Mouse (Mus musculus) splenic B cell, adult 2 months (primary cell): ENCODE results near the gene Pcolce2.

Experiments
- DNase-seq: peaks from one replicate; pipeline ENCODE4 v3.0.0-alpha.2; 2011; ENCODE audit warnings: low read depth, low spot score
- H3K27me3 ChIP-seq: 2 replicates; pipeline ENCODE4 v1.6.1; 2012; ENCODE audit warnings: mild to moderate bottlenecking, low read length, moderate library complexity, mixed read lengths; ENCODE audit not compliant: control insufficient read depth, poor library complexity, insufficient read depth, severe bottlenecking
- H3K36me3 ChIP-seq: 2 replicates; pipeline ENCODE4 v1.6.1; 2012; ENCODE audit warnings: mild to moderate bottlenecking, low read length, moderate library complexity, mixed read lengths; ENCODE audit not compliant: control insufficient read depth, poor library complexity, insufficient read depth, severe bottlenecking

Gene Pcolce2

GRCm38 (mm10) chr9:95675064-95675699 is 37.8 kb downstream of the Pcolce2 start:
- DNase-seq = no peak
- no peaks in the 10 kb centered on the region for H3K27me3 ChIP-seq
- H3K36me3 ChIP-seq = no peaks in the 10 kb centered on the region

GRCm38 (mm10) chr9:95676021-95676420 is 38.6 kb downstream of the Pcolce2 start:
- no peak for DNase-seq
- Histone ChIP-seq H3K27me3 (no peaks in the 10 kb centered on the region), H3K36me3 (no peaks in the 10 kb centered on the region)

GRCm38 (mm10) chr9:95679966-95680365 is 42.6 kb downstream of the Pcolce2 start:
- no peaks in the 10 kb centered on the region for H3K36me3 ChIP-seq
- H3K27me3 ChIP-seq = no peaks in the 10 kb centered on the region
- DNase-seq = no peak

- H3K36me3 ChIP-seq = no peaks in the 10 kb centered on the region
- no peaks in the 10 kb centered on the region for H3K27me3 ChIP-seq
- DNase-seq = no peak
These were observed 43.3 kb downstream of the Pcolce2 start for GRCm38 (mm10) chr9:95680691-95681090.

- Histone ChIP-seq H3K27me3 (no peaks in the 10 kb centered on the region), H3K36me3 (no peaks in the 10 kb centered on the region)
- DNase-seq = no peak
These were observed 48.4 kb downstream of the Pcolce2 start for GRCm38 (mm10) chr9:95685660-95686440.

GRCm38 (mm10) chr9:95688064-95688463 is 50.7 kb downstream of the Pcolce2 start:
- no peaks in the 10 kb centered on the region for H3K27me3 ChIP-seq
- no peaks in the 10 kb centered on the region for H3K36me3 ChIP-seq
- peak; percentile 17 for DNase-seq

- Histone ChIP-seq H3K27me3 (no peaks in the 10 kb centered on the region), H3K36me3 (no peaks in the 10 kb centered on the region)
- DNase-seq = no peak
These were observed 55.4 kb downstream of the Pcolce2 start for GRCm38 (mm10) chr9:95692823-95693222.

GRCm38 (mm10) chr9:95693528-95694100 is 56.2 kb downstream of the Pcolce2 start:
- Histone ChIP-seq H3K27me3 (no peaks in the 10 kb centered on the region), H3K36me3 (no peaks in the 10 kb centered on the region)
- DNase-seq = no peak

- Histone ChIP-seq H3K36me3 (no peaks in the 10 kb centered on the region), H3K27me3 (no peaks in the 10 kb centered on the region)
- no peak for DNase-seq
These were observed 57.1 kb downstream of the Pcolce2 start for GRCm38 (mm10) chr9:95694526-95694925.

GRCm38 (mm10) chr9:95695023-95695422 is 57.6 kb downstream of the Pcolce2 start:
- no peak for DNase-seq
- H3K27me3 ChIP-seq = no peaks in the 10 kb centered on the region
- H3K36me3 ChIP-seq = no peaks in the 10 kb centered on the region

- Histone ChIP-seq H3K36me3 (no peaks in the 10 kb centered on the region), H3K27me3 (no peaks in the 10 kb centered on the region)
- DNase-seq = no peak
These were observed 59.2 kb downstream of the Pcolce2 start for GRCm38 (mm10) chr9:95696581-95696980.

- peak; percentile 25 for DNase-seq
- no peaks in the 10 kb centered on the region for H3K36me3 ChIP-seq
- no peaks in the 10 kb centered on the region for H3K27me3 ChIP-seq
These were observed 60.4 kb downstream of the Pcolce2 start for GRCm38 (mm10) chr9:95697808-95698207.

- Histone ChIP-seq H3K36me3 (no peaks in the 10 kb centered on the region), H3K27me3 (no peaks in the 10 kb centered on the region)
- DNase-seq = no peak
These were observed 61.9 kb downstream of the Pcolce2 start for GRCm38 (mm10) chr9:95699273-95699672.

GRCm38 (mm10) chr9:95704078-95704477 is 66.7 kb downstream of the Pcolce2 start:
- no peak for DNase-seq
- no peaks in the 10 kb centered on the region for H3K36me3 ChIP-seq
- H3K27me3 ChIP-seq = no peaks in the 10 kb centered on the region

GRCm38 (mm10) chr9:95705371-95705770 is 68.0 kb downstream of the Pcolce2 start:
- no peaks in the 10 kb centered on the region for H3K27me3 ChIP-seq
- DNase-seq = no peak
- H3K36me3 ChIP-seq = no peaks in the 10 kb centered on the region
